Mouse (Mus musculus): ENCODE results near the gene Tmem30c. TPM values are rescaled to one million over a fixed set of nuclear protein-coding genes. Genes with fewer than 3 reads are reported as not detected.

The Tmem30c gene
- not detected for polyA plus RNA-seq (2015; fragmentation: Illumina TruSeq; extraction: RNeasy Lipid Tissue Mini Kit (QIAGEN cat#74804); ENCODE audit: insufficient read depth, low replicate concordance)

DNA sequence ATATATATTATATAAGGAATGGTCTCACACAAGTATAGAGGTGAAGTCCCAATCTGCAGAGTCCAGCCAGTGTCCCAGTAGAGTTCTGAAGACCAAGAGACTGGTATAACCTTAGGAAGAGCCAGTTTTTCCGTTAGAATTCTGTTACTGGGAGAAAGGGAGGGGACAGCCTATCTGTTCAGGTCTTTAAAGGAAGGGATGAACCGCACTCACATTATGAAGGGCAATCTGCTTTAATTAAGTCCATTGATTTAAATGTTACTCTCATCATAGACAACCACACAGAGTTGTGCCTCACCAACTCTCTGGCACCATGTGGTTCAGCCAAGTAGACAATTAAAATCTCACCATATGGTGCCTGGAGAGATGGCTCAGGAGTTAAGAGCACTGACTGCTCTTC lies at the start of gene Tmem30c:
Gene Tmem30c (minus strand): TSS at position 101 of the 400 bp plus-strand sequence.

DNA sequence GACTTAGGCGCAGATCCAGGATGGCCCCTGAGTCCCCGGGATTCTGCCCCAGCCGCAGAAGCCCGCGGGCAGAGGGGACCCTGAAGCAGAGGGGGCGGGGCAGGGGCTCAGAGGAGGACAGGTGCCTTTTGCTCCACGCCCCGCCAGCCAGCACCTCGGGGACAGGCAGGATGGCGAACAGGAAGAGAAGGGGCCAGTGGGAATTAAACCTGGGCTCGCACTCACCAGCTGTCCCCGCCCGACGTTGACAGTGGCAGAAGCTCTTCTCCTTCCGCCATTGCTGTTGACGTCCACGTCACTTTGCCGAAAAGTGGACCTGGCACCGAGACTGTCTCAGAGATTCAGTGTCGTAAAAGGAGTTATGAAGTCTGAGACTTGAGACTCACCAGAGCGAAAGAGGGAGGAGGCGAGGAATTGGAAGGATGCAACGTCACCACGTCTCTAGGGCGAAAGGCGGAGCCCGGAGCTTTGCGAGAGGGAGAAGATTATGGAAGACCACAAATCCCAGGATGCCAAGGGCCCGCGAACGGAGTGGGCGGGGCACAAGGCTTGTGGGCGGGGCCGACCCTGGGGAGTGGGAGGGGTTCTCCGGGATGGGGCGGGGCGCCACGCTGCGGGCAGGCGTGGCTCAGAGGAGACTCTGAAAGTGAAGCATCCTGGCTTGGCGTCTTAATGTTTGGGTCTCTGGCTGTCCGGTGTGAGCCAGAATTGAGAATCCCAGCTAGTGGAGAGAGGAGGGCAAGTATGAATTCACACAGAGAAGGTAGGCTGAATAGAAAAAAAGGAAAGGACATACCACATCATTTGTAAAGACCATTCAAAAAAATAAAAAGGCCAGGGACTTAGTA lies 61.4 kb downstream of the Tmem30c start, which contains the start of gene Tbc1d23:
Gene Tbc1d23 (minus strand): TSS at position 416 of the 848 bp plus-strand sequence.

Other genes with a start within 250 kb of the Tmem30c start
- gene Tmem45a2, start 221.5 kb downstream of the Tmem30c start, polyA plus RNA-seq (2015; fragmentation: Illumina TruSeq; extraction: RNeasy Lipid Tissue Mini Kit (QIAGEN cat#74804); ENCODE audit: insufficient read depth, low replicate concordance) = not detected
- gene Tomm70a, start 171.2 kb downstream of the Tmem30c start, polyA plus RNA-seq (2015; fragmentation: Illumina TruSeq; extraction: RNeasy Lipid Tissue Mini Kit (QIAGEN cat#74804); ENCODE audit: insufficient read depth, low replicate concordance) = 50.0 TPM
- 28.3 TPM for gene Nit2, start 125.5 kb downstream of the Tmem30c start, polyA plus RNA-seq (2015; fragmentation: Illumina TruSeq; extraction: RNeasy Lipid Tissue Mini Kit (QIAGEN cat#74804); ENCODE audit: insufficient read depth, low replicate concordance)
- gene Tbc1d23, start 61.4 kb downstream of the Tmem30c start, polyA plus RNA-seq (2015; fragmentation: Illumina TruSeq; extraction: RNeasy Lipid Tissue Mini Kit (QIAGEN cat#74804); ENCODE audit: insufficient read depth, low replicate concordance) = 69.0 TPM
- gene Filip1l, start 60.2 kb upstream of the Tmem30c start, polyA plus RNA-seq (2015; fragmentation: Illumina TruSeq; extraction: RNeasy Lipid Tissue Mini Kit (QIAGEN cat#74804); ENCODE audit: insufficient read depth, low replicate concordance) = 298 TPM

All from spleen, adult 10 weeks (tissue).